Mouse (Mus musculus) splenic B cell, adult 2 months (primary cell): ENCODE measurements around the gene Lce1g.

Experiments
- DNase-seq: peaks from one replicate; pipeline ENCODE4 v3.0.0-alpha.2; 2011; ENCODE audit warnings: low read depth, low spot score
- H3K27me3 ChIP-seq: 2 replicates; pipeline ENCODE4 v1.6.1; 2012; ENCODE audit warnings: mild to moderate bottlenecking, low read length, moderate library complexity, mixed read lengths; ENCODE audit not compliant: control insufficient read depth, poor library complexity, insufficient read depth, severe bottlenecking
- H3K36me3 ChIP-seq: 2 replicates; pipeline ENCODE4 v1.6.1; 2012; ENCODE audit warnings: mild to moderate bottlenecking, low read length, moderate library complexity, mixed read lengths; ENCODE audit not compliant: control insufficient read depth, poor library complexity, insufficient read depth, severe bottlenecking

Lce1g gene

GRCm38 (mm10) chr3:92752238-92752637 lies at the start of gene Lce1g:
Gene Lce1g (minus strand): TSS chr3:92752338.
- no peak for DNase-seq
- no peaks in the 10 kb centered on the region for H3K27me3 ChIP-seq
- H3K36me3 ChIP-seq = no peaks in the 10 kb centered on the region

- Histone ChIP-seq H3K36me3 (no peaks in the 10 kb centered on the region), H3K27me3 (no peaks in the 10 kb centered on the region)
- DNase-seq = no peak
These were observed 38.3 kb upstream of the Lce1g start, which contains the start of gene Lce1j for GRCm38 (mm10) chr3:92790414-92790813. Gene Lce1j (minus strand): TSS chr3:92790514.

GRCm38 (mm10) chr3:92778799-92779198 lies 26.7 kb upstream of the Lce1g start, which contains the start of gene Lce1i:
Gene Lce1i (minus strand): TSS chr3:92778899.
- Histone ChIP-seq H3K27me3 (no peaks in the 10 kb centered on the region), H3K36me3 (no peaks in the 10 kb centered on the region)
- DNase-seq = no peak

GRCm38 (mm10) chr3:92771573-92771972 lies 19.4 kb upstream of the Lce1g start:
- H3K36me3 ChIP-seq = no peaks in the 10 kb centered on the region
- DNase-seq = no peak
- H3K27me3 ChIP-seq = no peaks in the 10 kb centered on the region

GRCm38 (mm10) chr3:92764965-92765364 lies 12.8 kb upstream of the Lce1g start, which contains the start of gene Lce1h:
Gene Lce1h (minus strand): TSS chr3:92765065.
- H3K27me3 ChIP-seq = no peaks in the 10 kb centered on the region
- DNase-seq = no peak
- H3K36me3 ChIP-seq = no peaks in the 10 kb centered on the region

- no peak for DNase-seq
- H3K36me3 ChIP-seq = no peaks in the 10 kb centered on the region
- no peaks in the 10 kb centered on the region for H3K27me3 ChIP-seq
These were observed 1.1 kb upstream of the Lce1g start for GRCm38 (mm10) chr3:92753197-92753596.

GRCm38 (mm10) chr3:92738996-92739395 lies 13.1 kb downstream of the Lce1g start, which contains the start of gene Gm38119:
Gene Gm38119 (minus strand): TSS chr3:92739096.
- H3K27me3 ChIP-seq = no peaks in the 10 kb centered on the region
- DNase-seq = no peak
- no peaks in the 10 kb centered on the region for H3K36me3 ChIP-seq

- H3K36me3 ChIP-seq = no peaks in the 10 kb centered on the region
- no peaks in the 10 kb centered on the region for H3K27me3 ChIP-seq
- DNase-seq = no peak
These were observed 29.5 kb downstream of the Lce1g start for GRCm38 (mm10) chr3:92722631-92723030.

GRCm38 (mm10) chr3:92720250-92720649 lies 31.9 kb downstream of the Lce1g start, which contains the start of gene Lce1f:
Gene Lce1f (minus strand): TSS chr3:92720350.
- no peak for DNase-seq
- Histone ChIP-seq H3K36me3 (no peaks in the 10 kb centered on the region), H3K27me3 (no peaks in the 10 kb centered on the region)

- no peaks in the 10 kb centered on the region for H3K36me3 ChIP-seq
- no peaks in the 10 kb centered on the region for H3K27me3 ChIP-seq
- no peak for DNase-seq
These were observed 37.0 kb downstream of the Lce1g start for GRCm38 (mm10) chr3:92715122-92715521.

GRCm38 (mm10) chr3:92708974-92709373 lies 43.2 kb downstream of the Lce1g start, which contains the start of gene Lce1e:
Gene Lce1e (minus strand): TSS chr3:92709074.
- no peak for DNase-seq
- H3K36me3 ChIP-seq = no peaks in the 10 kb centered on the region

More at GRCm38 (mm10) chr3:92708974-92709373, 43.2 kb downstream of the Lce1g start, which contains the start of gene Lce1e:
- no peaks in the 10 kb centered on the region for H3K27me3 ChIP-seq
